Mouse (Mus musculus) R1 (cell line): Measurements from ENCODE around the gene Gbp7.
"Not testable (repeated sequence)": the region's sequence is repeated elsewhere in the genome, so short reads cannot be mapped to it uniquely, and the experiment has no call there.

Experiments used
- DNase-seq: peaks from one replicate; pipeline ENCODE4 v3.0.0-alpha.2; 2018; ENCODE audit warnings: low read depth, low spot score

Gene Gbp7

GRCm38 (mm10) chr3:142560296-142560948, 30.3 kb downstream of the Gbp7 start:
- DNase-seq: peak; percentile 84

- DNase-seq: no peak
Measured at GRCm38 (mm10) chr3:142561045-142561646, 31.0 kb downstream of the Gbp7 start.

GRCm38 (mm10) chr3:142561666-142562065, 31.5 kb downstream of the Gbp7 start:
- DNase-seq: no peak

DNA sequence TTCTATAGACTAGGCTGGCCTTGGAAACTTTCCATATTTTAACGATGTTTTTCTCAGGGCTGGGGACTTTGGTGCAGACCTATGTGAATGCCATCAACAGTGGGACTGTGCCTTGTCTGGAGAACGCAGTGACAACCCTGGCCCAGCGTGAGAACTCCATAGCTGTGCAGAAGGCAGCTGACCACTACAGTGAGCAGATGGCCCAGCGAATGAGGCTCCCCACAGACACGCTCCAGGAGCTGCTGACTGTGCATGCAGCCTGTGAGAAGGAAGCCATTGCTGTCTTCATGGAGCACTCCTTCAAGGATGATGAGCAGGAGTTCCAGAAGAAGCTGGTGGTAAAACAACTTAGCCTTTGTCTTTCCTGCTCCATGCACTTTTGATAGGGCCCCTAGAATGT, 37.3 kb downstream of the Gbp7 start:
- DNase-seq: not testable (repeated sequence)

DNA sequence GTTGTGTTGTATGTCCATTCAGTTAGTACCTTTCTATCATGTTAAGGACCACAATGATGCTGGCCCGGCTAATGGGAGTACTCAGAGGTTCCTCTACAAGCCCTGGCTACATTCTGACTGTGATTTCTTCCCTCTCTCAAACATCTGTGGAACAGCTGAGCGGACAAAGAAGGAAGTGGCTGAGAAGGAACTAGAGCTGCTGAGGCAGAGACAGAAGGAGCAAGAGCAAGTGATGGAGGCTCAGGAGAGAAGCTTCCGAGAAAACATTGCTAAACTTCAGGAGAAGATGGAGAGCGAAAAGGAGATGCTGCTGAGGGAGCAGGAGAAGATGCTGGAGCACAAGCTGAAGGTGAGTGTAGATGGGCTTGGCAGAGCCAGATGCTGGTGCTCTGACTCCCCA, 40.6 kb downstream of the Gbp7 start:
- DNase-seq: no peak

DNA sequence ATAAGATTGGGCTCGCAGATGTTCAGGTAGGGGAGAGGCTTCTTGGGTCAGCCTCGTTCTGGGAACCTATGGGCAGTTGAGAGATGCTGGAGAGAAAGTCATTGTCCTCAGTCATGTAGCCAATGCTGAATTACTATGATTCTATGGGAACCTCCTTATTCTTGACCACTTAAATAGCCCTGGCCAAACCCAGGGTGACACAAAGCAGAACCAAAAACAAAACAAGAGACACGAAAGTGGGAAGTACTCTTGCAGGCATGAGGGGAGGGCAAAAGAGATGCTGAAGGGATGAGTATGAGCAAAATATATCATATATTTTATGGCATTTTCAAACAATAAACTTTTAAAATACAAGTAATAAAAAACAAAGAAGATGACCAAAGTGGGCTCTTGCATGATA, 47.0 kb downstream of the Gbp7 start:
- DNase-seq: no peak

GRCm38 (mm10) chr3:142578342-142578741, 48.2 kb downstream of the Gbp7 start:
- DNase-seq: no peak

DNA sequence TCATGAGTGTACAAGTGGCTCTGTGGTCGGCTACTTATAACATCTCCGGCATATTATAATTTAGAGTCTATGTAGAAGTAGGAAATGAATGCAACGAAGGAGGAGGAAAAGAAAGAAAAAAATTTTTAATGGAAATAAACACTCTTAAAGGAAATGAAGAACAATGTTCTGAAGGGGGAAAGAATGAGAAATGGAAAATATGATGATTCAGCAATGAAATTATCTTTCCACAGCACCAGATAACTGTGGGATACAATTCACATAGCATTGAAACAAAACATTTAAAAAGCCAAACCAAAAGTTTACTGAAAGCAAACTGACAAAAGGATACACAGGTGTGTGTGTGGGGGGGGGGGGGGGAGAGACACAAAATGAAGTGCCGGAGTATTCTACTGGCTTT, 52.9 kb downstream of the Gbp7 start:
- no peak for DNase-seq

GRCm38 (mm10) chr3:142587386-142587785, 57.2 kb downstream of the Gbp7 start:
- no peak for DNase-seq

DNA sequence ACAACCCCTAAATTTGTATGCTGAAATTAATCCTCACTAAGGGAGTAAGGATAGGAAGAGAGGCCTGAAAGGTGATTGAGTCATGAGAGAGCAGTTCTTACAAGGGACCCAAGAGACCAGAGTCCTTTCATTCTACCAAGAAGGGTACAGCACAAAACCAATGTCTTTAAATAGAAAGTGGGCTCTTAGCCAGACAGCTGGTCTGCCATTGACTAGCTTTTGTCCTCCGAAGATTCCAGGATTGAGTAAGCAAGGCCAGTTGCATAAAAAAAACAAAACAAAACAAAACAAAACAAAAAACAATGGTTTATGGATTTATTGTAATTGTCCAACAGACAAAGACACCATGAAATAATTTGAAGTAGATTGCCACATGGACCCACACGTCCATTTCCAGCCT, 58.7 kb downstream of the Gbp7 start:
- no peak for DNase-seq

GRCm38 (mm10) chr3:142590431-142591067, 60.4 kb downstream of the Gbp7 start:
- no peak for DNase-seq

DNA sequence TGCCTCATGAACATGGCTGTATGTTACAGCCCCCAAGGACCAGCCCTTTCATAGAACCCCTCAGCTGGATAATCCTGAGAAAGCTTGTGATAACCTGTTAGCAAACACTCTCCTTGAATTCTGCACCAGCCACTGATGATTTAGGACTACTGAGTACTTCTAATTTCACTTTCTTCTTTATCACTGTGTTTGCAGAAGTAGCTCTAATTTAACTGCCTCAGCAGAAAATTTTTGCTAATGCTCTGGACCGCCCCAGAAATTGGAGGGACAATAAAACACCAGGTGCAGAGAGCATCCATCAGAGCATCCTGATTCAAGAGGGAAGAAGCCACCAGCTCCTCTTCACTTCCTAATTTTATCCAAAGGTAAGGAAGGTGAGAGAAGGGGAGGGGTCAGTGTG, 64.4 kb downstream of the Gbp7 start, which contains the start of gene Gbp2b:
Gbp2b (plus strand) TSS at position 301 of the 400 bp plus-strand sequence.
- DNase-seq: no peak

- DNase-seq: no peak
Measured at GRCm38 (mm10) chr3:142597923-142598322, 67.8 kb downstream of the Gbp7 start.
